In genomic region chr7:24419579-24419978, GRCm38 (mm10) we compare ENCODE assay signal across 28 mouse cellular contexts. TPM values are rescaled to one million over a fixed set of nuclear protein-coding genes. Genes with fewer than 3 reads are reported as not detected.
DNase-seq lines count a peak whose midpoint lies in the region; ATAC-seq and TF ChIP-seq lines count a peak whose summit lies in the region.
"Had no signal": no experiment of that assay in that cellular context is flagged by ENCODE, and none has a peak within 500 bp of the region (broad histone marks: within the 10 kb centered on the region; RNA-seq: fewer than 3 reads in every experiment).

No protein-coding gene starts in this region.

- peak overlapping the region; percentile 7; the same call in 1 of the 2 replicates for H3K9ac ChIP-seq in neural tube, embryonic 11.5 days (ENCODE audit: low read length)
- H3K9ac ChIP-seq in forebrain, postnatal 0 days, result no peak overlapping the region
- 0 out of 2 replicates have a peak overlapping the region, but pooled peaks have one; percentile 23 for H3K9ac ChIP-seq in midbrain, embryonic 16.5 days (ENCODE audit: low read depth, low read length)
- H3K9ac ChIP-seq: embryonic facial prominence, embryonic 15.5 days had no signal

- WGBS in neural tube, embryonic 11.5 days, result 52% methylated on average over 8 of the region's 8 CpGs
- 36% methylated on average over 8 of the region's 8 CpGs for WGBS in forebrain, postnatal 0 days
- WGBS in midbrain, embryonic 16.5 days, result 34% methylated on average over 8 of the region's 8 CpGs

- intact Hi-C loops in left cerebral cortex, postnatal 36 days (cut with DNase I), result no loop called here

- no peaks in the 10 kb centered on the region for H3K9me3 ChIP-seq in neural tube, embryonic 11.5 days (ENCODE audit: control insufficient read depth, low read length)
- no peaks in the 10 kb centered on the region for H3K9me3 ChIP-seq in forebrain, postnatal 0 days (ENCODE audit: low read length)
- no peaks in the 10 kb centered on the region for H3K9me3 ChIP-seq in midbrain, embryonic 16.5 days (replicated peaks; ENCODE audit: control insufficient read depth, low read length, poor library complexity, severe bottlenecking)
- H3K9me3 ChIP-seq: embryonic facial prominence, embryonic 15.5 days; limb, embryonic 10.5 days; megakaryocyte, embryonic 14.5 days had no signal

- H3K4me1 ChIP-seq in neural tube, embryonic 11.5 days (ENCODE audit: control insufficient read depth, insufficient read depth, low read length), result peaks cover 3% of the 10 kb centered on the region; the same call in 1 of the 2 replicates
- no peaks in the 10 kb centered on the region for H3K4me1 ChIP-seq in forebrain, postnatal 0 days (ENCODE audit: insufficient read depth)
- no peaks in the 10 kb centered on the region; the same call in 1 of the 2 replicates for H3K4me1 ChIP-seq in midbrain, embryonic 16.5 days (ENCODE audit: control insufficient read depth, insufficient read depth, low read length)
- H3K4me1 ChIP-seq: embryonic facial prominence, embryonic 15.5 days had no signal

- H3K36me3 ChIP-seq in neural tube, embryonic 11.5 days (ENCODE audit: control insufficient read depth, insufficient read depth, low read length), result peaks cover 4% of the 10 kb centered on the region
- peaks cover 35% of the 10 kb centered on the region; the same call in 1 of the 2 replicates for H3K36me3 ChIP-seq in forebrain, postnatal 0 days (ENCODE audit: insufficient read depth)
- H3K36me3 ChIP-seq in midbrain, embryonic 16.5 days (ENCODE audit: control insufficient read depth, insufficient read depth, low read length), result peaks cover 8% of the 10 kb centered on the region

- H3K4me2 ChIP-seq in neural tube, embryonic 11.5 days (ENCODE audit: low read depth), result no peak overlapping the region
- H3K4me2 ChIP-seq in forebrain, postnatal 0 days (ENCODE audit: low read depth), result no peak overlapping the region
- no peak overlapping the region for H3K4me2 ChIP-seq in midbrain, embryonic 16.5 days (ENCODE audit: low read length)
- H3K4me2 ChIP-seq: embryonic facial prominence, embryonic 15.5 days had no signal

- H3K27ac ChIP-seq in neural tube, embryonic 11.5 days (ENCODE audit: low read depth, low read length), result no peak overlapping the region
- no peak overlapping the region for H3K27ac ChIP-seq in forebrain, postnatal 0 days (ENCODE audit: low read depth, low read length)
- no peak overlapping the region for H3K27ac ChIP-seq in midbrain, embryonic 16.5 days (ENCODE audit: low read length)
- H3K27ac ChIP-seq: embryonic facial prominence, embryonic 15.5 days; gastrocnemius, adult 2 months; left cerebral cortex, adult 2 months; limb, embryonic 10.5 days; stomach, postnatal 0 days had no signal

- no peak for TF ChIP-seq CTCF in forebrain, postnatal 0 days (IDR thresholded peaks at IDR 0.05; ENCODE audit: low read depth)

- ATAC-seq in frontal cortex, adult (ENCODE audit: low TSS enrichment), result 0 out of 2 replicates have a peak, but pooled peaks have one; percentile 21
- no peak for ATAC-seq in neural tube, embryonic 11.5 days (ENCODE audit: insufficient read depth, low FRiP score, low TSS enrichment)
- peak; percentile 12; the same call in 1 of the 2 replicates for ATAC-seq in forebrain, postnatal 0 days
- ATAC-seq in midbrain, embryonic 16.5 days, result no peak
- ATAC-seq: intestine, embryonic 16.5 days had no signal

- H3K27me3 ChIP-seq in neural tube, embryonic 11.5 days (ENCODE audit: control insufficient read depth, insufficient read depth, low read length), result no peaks in the 10 kb centered on the region
- H3K27me3 ChIP-seq in forebrain, postnatal 0 days (ENCODE audit: insufficient read depth, low read length), result no peaks in the 10 kb centered on the region
- H3K27me3 ChIP-seq in midbrain, embryonic 16.5 days (ENCODE audit: control insufficient read depth, insufficient read depth, low read depth, low read length), result no peaks in the 10 kb centered on the region
- H3K27me3 ChIP-seq: embryonic facial prominence, embryonic 15.5 days; megakaryocyte, embryonic 14.5 days had no signal

- H3K4me3 ChIP-seq in neural tube, embryonic 11.5 days (ENCODE audit: low read depth, low read length), result no peak overlapping the region
- H3K4me3 ChIP-seq in forebrain, postnatal 0 days (ENCODE audit: low read depth, low read length), result no peak overlapping the region
- no peak overlapping the region for H3K4me3 ChIP-seq in midbrain, embryonic 16.5 days (ENCODE audit: low read depth, low read length)
- H3K4me3 ChIP-seq: embryonic facial prominence, embryonic 15.5 days; gastrocnemius, adult 2 months; left cerebral cortex, adult 2 months; limb, embryonic 10.5 days; megakaryocyte, embryonic 14.5 days; myocyte had no signal

- no peak for DNase-seq in frontal cortex, postnatal 25 days (ENCODE audit: low spot score in 2 of 2)
- DNase-seq in neural tube, embryonic 11.5 days (ENCODE audit: low spot score), result peak; percentile 33
- DNase-seq in neural tube, embryonic 10.5 days (ENCODE audit: extremely low spot score, low spot score), result no peak
- no peak for DNase-seq in forebrain, postnatal 0 days
- DNase-seq in left cerebral cortex, postnatal 36 days (ENCODE audit: low spot score in 2 of 2), result no peak
- no peak for DNase-seq in urinary bladder, postnatal 4 days (ENCODE audit: low spot score in 2 of 2)
- DNase-seq: adrenal gland, postnatal 36 days; B cell, adult 2 months; cerebellum, adult 8-10 months; gastrocnemius, adult 2 months; heart, adult 11 months; kidney, postnatal 36 days; lung, adult 18-20 months; lung, postnatal 14 days; thymus, postnatal 25 days had no signal

RNA-seq across cellular contexts. Expression of gene Smg9, which starts 20.2 kb away (rescaled TPM):
- polyA plus RNA-seq in neural tube, embryonic 11.5 days (2014; fragmentation: Nextera tagmentation; extraction: Ambion mirVana), result 21.8 and 27.3 TPM in 2 replicates
- 23.9 and 31.8 TPM in 2 replicates for total RNA-seq in forebrain, postnatal 0 days (2014; rRNA removed)
- 25.2 and 28.5 TPM in 2 replicates for polyA plus RNA-seq in forebrain, postnatal 0 days (2015; fragmentation: Nextera tagmentation; extraction: Ambion mirVana)
- polyA plus RNA-seq in midbrain, embryonic 16.5 days (2015; fragmentation: Nextera tagmentation; extraction: Ambion mirVana), result 38.3 and 39.4 TPM in 2 replicates
- 10 to 100 TPM; 39.6 to 51.1 TPM for total RNA-seq in left cerebral cortex, postnatal 36 days (2021)

RNA-seq across cellular contexts. Expression of gene Irgc1, which starts 32.5 kb away (rescaled TPM):
- polyA plus RNA-seq in neural tube, embryonic 11.5 days (2014; fragmentation: Nextera tagmentation; extraction: Ambion mirVana), result not detected in 2 replicates
- total RNA-seq in forebrain, postnatal 0 days (2014; rRNA removed), result not detected in 2 replicates
- polyA plus RNA-seq in forebrain, postnatal 0 days (2015; fragmentation: Nextera tagmentation; extraction: Ambion mirVana), result not detected in 2 replicates
- not detected in 2 replicates for polyA plus RNA-seq in midbrain, embryonic 16.5 days (2015; fragmentation: Nextera tagmentation; extraction: Ambion mirVana)
- under 1 TPM; 0.42 to 0.72 TPM for total RNA-seq in left cerebral cortex, postnatal 36 days (2021)
- total RNA-seq: adrenal gland, postnatal 36 days; common myeloid progenitor, adult 5-6 weeks; gastrocnemius, adult 2 months; hematopoietic stem cell, adult 5-6 weeks; liver, adult 2 months had no signal
- polyA plus RNA-seq: embryonic facial prominence, embryonic 15.5 days; kidney, embryonic 14.5 days; limb, embryonic 10.5 days; liver, adult 2 months had no signal

RNA-seq across cellular contexts. Expression of gene Plaur, which starts 42.7 kb away (rescaled TPM):
- 1.5 and 2.2 TPM in 2 replicates for polyA plus RNA-seq in neural tube, embryonic 11.5 days (2014; fragmentation: Nextera tagmentation; extraction: Ambion mirVana)
- 0.85 and 1.3 TPM in 2 replicates for total RNA-seq in forebrain, postnatal 0 days (2014; rRNA removed)
- polyA plus RNA-seq in forebrain, postnatal 0 days (2015; fragmentation: Nextera tagmentation; extraction: Ambion mirVana), result 1.2 and 1.3 TPM in 2 replicates
- 1.6 and 1.8 TPM in 2 replicates for polyA plus RNA-seq in midbrain, embryonic 16.5 days (2015; fragmentation: Nextera tagmentation; extraction: Ambion mirVana)
- total RNA-seq in left cerebral cortex, postnatal 36 days (2021), result 1 to 10 TPM in 1 of 2 experiments, under 1 TPM in 1; 0.91 to 1.7 TPM

RNA-seq across cellular contexts. Expression of gene Kcnn4, which starts 49.5 kb away (rescaled TPM):
- polyA plus RNA-seq in neural tube, embryonic 11.5 days (2014; fragmentation: Nextera tagmentation; extraction: Ambion mirVana), result 2.4 and 3.8 TPM in 2 replicates
- 1.2 and 1.5 TPM in 2 replicates for total RNA-seq in forebrain, postnatal 0 days (2014; rRNA removed)
- 0.88 and 1.1 TPM in 2 replicates for polyA plus RNA-seq in forebrain, postnatal 0 days (2015; fragmentation: Nextera tagmentation; extraction: Ambion mirVana)
- polyA plus RNA-seq in midbrain, embryonic 16.5 days (2015; fragmentation: Nextera tagmentation; extraction: Ambion mirVana), result 0.81 and 0.84 TPM in 2 replicates
- total RNA-seq in left cerebral cortex, postnatal 36 days (2021), result under 1 TPM; 0.42 to 0.77 TPM

Comparison
In these comparisons a context has a peak if more than half of its experiments do, and no peak if none do; other contexts are left out.
1. ATAC-seq: peak in frontal cortex, adult (single experiment) and forebrain, postnatal 0 days (single experiment); none in neural tube, embryonic 11.5 days (single experiment) and midbrain, embryonic 16.5 days (single experiment).